Mouse (Mus musculus) forebrain, embryonic 10.5 days (tissue): ENCODE results near the gene Cpa2. TPM values are rescaled to one million over a fixed set of nuclear protein-coding genes. Genes with fewer than 3 reads are reported as not detected.

ENCODE experiments used
- DNase-seq: peaks from one replicate; pipeline ENCODE4 v3.0.0-alpha.2; 2017; ENCODE audit warnings: low spot score; ENCODE audit errors: extremely low spot score
- H3K27ac ChIP-seq: fragments of 300-500 bp; sonication (generic); 2 replicates; pipeline ENCODE4 v1.5.1; 2016; ENCODE audit warnings: mild to moderate bottlenecking
- H3K27me3 ChIP-seq: fragments of 300-500 bp; sonication (generic); 2 replicates; pipeline ENCODE4 v1.6.1; 2016; ENCODE audit warnings: mild to moderate bottlenecking; ENCODE audit not compliant: poor library complexity, severe bottlenecking
- H3K36me3 ChIP-seq: fragments of 300-500 bp; sonication (generic); replicated peaks from 2 replicates; pipeline ENCODE4 v1.6.1; 2016; ENCODE audit warnings: mild to moderate bottlenecking, moderate library complexity
- H3K4me1 ChIP-seq: fragments of 300-500 bp; sonication (generic); 2 replicates; pipeline ENCODE4 v1.6.1; 2016
- H3K4me3 ChIP-seq: fragments of 300-500 bp; sonication (generic); 2 replicates; pipeline ENCODE4 v1.5.1; 2016; ENCODE audit warnings: mild to moderate bottlenecking, moderate library complexity
- H3K9me3 ChIP-seq: fragments of 300-500 bp; sonication (generic); 2 replicates; pipeline ENCODE4 v1.6.1; 2016; ENCODE audit warnings: mild to moderate bottlenecking, moderate library complexity
- WGBS: fragments of 180-500 bp; shearing (Covaris S2); methylation state at CpG from one replicate; pipeline ENCODE4 v1.1.7; 2016; 5-methylcytosine and 5-hydroxymethylcytosine counted together
- polyA plus RNA-seq: library from polyadenylated mRNA; unstranded; fragments of >200 nt; fragmentation: Nextera tagmentation; extraction: Ambion mirVana; gene quantifications from 2 replicates; pipeline ENCODE4 v1.2.1, GENCODE M21; 2016

The Cpa2 gene
- polyA plus RNA-seq, result 11.9 and 15.6 TPM in 2 replicates

- Histone ChIP-seq H3K36me3 (no peaks in the 10 kb centered on the region), H3K27ac (peak within 1 kb of the TSS; percentile 92), H3K27me3 (no peaks in the 10 kb centered on the region), H3K4me3 (no peak within 1 kb of the TSS), H3K4me1 (peaks cover 66% of the 10 kb centered on the region), H3K9me3 (no peaks in the 10 kb centered on the region; the same call in 1 of the 2 replicates)
- no peak for DNase-seq
- WGBS, result 83% methylated on average over 11 of the region's 11 CpGs
Observed at GRCm38 (mm10) chr6:30541009-30541799, at the start of gene Cpa2. Gene Cpa2, plus strand, starts transcription at chr6:30541582.

- no peak for DNase-seq
- Histone ChIP-seq H3K36me3 (peaks cover 96% of the 10 kb centered on the region), H3K27ac (no peak overlapping the region), H3K4me1 (peaks cover 6% of the 10 kb centered on the region; the same call in 1 of the 2 replicates), H3K4me3 (no peak overlapping the region), H3K27me3 (no peaks in the 10 kb centered on the region), H3K9me3 (no peaks in the 10 kb centered on the region)
- 82% methylated on average over 3 of the region's 3 CpGs for WGBS
Observed at GRCm38 (mm10) chr6:30499049-30499448, 42.3 kb upstream of the Cpa2 start.

GRCm38 (mm10) chr6:30508824-30509223 lies 32.6 kb upstream of the Cpa2 start:
- H3K9me3 ChIP-seq, result peaks cover 3% of the 10 kb centered on the region
- no peak for DNase-seq

GRCm38 (mm10) chr6:30509265-30510239 lies 31.8 kb upstream of the Cpa2 start, which contains the start of the genes Tmem209 and Ssmem1:
Gene Tmem209, minus strand, starts transcription at chr6:30509783.
Gene Ssmem1, plus strand, starts transcription at chr6:30509849.
- no peaks in the 10 kb centered on the region for H3K27me3 ChIP-seq
- H3K27ac ChIP-seq, result peak within 1 kb of the TSS; percentile 98
- DNase-seq, result peak; percentile 100
- peaks cover 27% of the 10 kb centered on the region for H3K36me3 ChIP-seq
- H3K9me3 ChIP-seq, result peaks cover 3% of the 10 kb centered on the region
- H3K4me3 ChIP-seq, result peak within 1 kb of the TSS; percentile 62
- WGBS, result under 1% methylated on average over 37 of the region's 37 CpGs
- H3K4me1 ChIP-seq, result peaks cover 38% of the 10 kb centered on the region

More at GRCm38 (mm10) chr6:30508824-30509223, 32.6 kb upstream of the Cpa2 start:
- no peaks in the 10 kb centered on the region for H3K27me3 ChIP-seq
- H3K4me3 ChIP-seq, result peak overlapping the region; percentile 62
- H3K27ac ChIP-seq, result peak overlapping the region; percentile 98
- peaks cover 30% of the 10 kb centered on the region for H3K4me1 ChIP-seq
- H3K36me3 ChIP-seq, result peaks cover 34% of the 10 kb centered on the region
- 9% methylated on average over 2 of the region's 2 CpGs for WGBS

GRCm38 (mm10) chr6:30510291-30510690 lies 31.1 kb upstream of the Cpa2 start:
- WGBS, result 58% methylated on average over 5 of the region's 5 CpGs
- peaks cover 3% of the 10 kb centered on the region for H3K9me3 ChIP-seq
- H3K4me1 ChIP-seq, result peaks cover 42% of the 10 kb centered on the region
- peak overlapping the region; percentile 98 for H3K27ac ChIP-seq
- H3K36me3 ChIP-seq, result peaks cover 21% of the 10 kb centered on the region
- DNase-seq, result no peak
- H3K27me3 ChIP-seq, result no peaks in the 10 kb centered on the region
- peak overlapping the region; percentile 62 for H3K4me3 ChIP-seq

GRCm38 (mm10) chr6:30514242-30514641 lies 27.1 kb upstream of the Cpa2 start:
- H3K4me3 ChIP-seq, result no peak overlapping the region
- peak overlapping the region; percentile 79 for H3K27ac ChIP-seq
- H3K4me1 ChIP-seq, result peaks cover 35% of the 10 kb centered on the region
- no peaks in the 10 kb centered on the region for H3K27me3 ChIP-seq
- 16% methylated on average over 9 of the region's 9 CpGs for WGBS
- H3K36me3 ChIP-seq, result no peaks in the 10 kb centered on the region
- no peak for DNase-seq
- H3K9me3 ChIP-seq, result peaks cover 3% of the 10 kb centered on the region

GRCm38 (mm10) chr6:30520400-30520799 lies 21.0 kb upstream of the Cpa2 start:
- peak overlapping the region; percentile 44; the same call in 1 of the 2 replicates for H3K27ac ChIP-seq
- H3K27me3 ChIP-seq, result no peaks in the 10 kb centered on the region
- H3K4me3 ChIP-seq, result no peak overlapping the region
- WGBS, result 69% methylated on average over 11 of the region's 11 CpGs
- H3K4me1 ChIP-seq, result peaks cover 27% of the 10 kb centered on the region
- no peaks in the 10 kb centered on the region for H3K36me3 ChIP-seq
- DNase-seq, result no peak
- H3K9me3 ChIP-seq, result no peaks in the 10 kb centered on the region

GRCm38 (mm10) chr6:30525456-30526332 lies 15.7 kb upstream of the Cpa2 start:
- WGBS, result 27% methylated on average over 7 of the region's 7 CpGs
- DNase-seq, result no peak
- Histone ChIP-seq H3K9me3 (no peaks in the 10 kb centered on the region), H3K27ac (peak overlapping the region; percentile 93), H3K4me1 (peaks cover 63% of the 10 kb centered on the region), H3K27me3 (no peaks in the 10 kb centered on the region), H3K4me3 (0 out of 2 replicates have a peak overlapping the region, but pooled peaks have one; percentile 32), H3K36me3 (no peaks in the 10 kb centered on the region)

- Histone ChIP-seq H3K9me3 (no peaks in the 10 kb centered on the region), H3K36me3 (no peaks in the 10 kb centered on the region), H3K27ac (peak overlapping the region; percentile 93), H3K27me3 (no peaks in the 10 kb centered on the region), H3K4me1 (peaks cover 63% of the 10 kb centered on the region), H3K4me3 (peak overlapping the region; percentile 32)
- peak; percentile 72 for DNase-seq
- 6% methylated on average over 19 of the region's 19 CpGs for WGBS
Observed at GRCm38 (mm10) chr6:30526586-30527515, 14.5 kb upstream of the Cpa2 start.

- no peak overlapping the region for H3K4me3 ChIP-seq
- peak overlapping the region; percentile 93 for H3K27ac ChIP-seq
- 70% methylated on average over 6 of the region's 6 CpGs for WGBS
- no peaks in the 10 kb centered on the region for H3K9me3 ChIP-seq
- H3K27me3 ChIP-seq, result no peaks in the 10 kb centered on the region
- H3K4me1 ChIP-seq, result peaks cover 61% of the 10 kb centered on the region
- DNase-seq, result no peak
- H3K36me3 ChIP-seq, result no peaks in the 10 kb centered on the region
Observed at GRCm38 (mm10) chr6:30528800-30529199, 12.6 kb upstream of the Cpa2 start.

GRCm38 (mm10) chr6:30535340-30535739 lies 6.0 kb upstream of the Cpa2 start:
- Histone ChIP-seq H3K9me3 (no peaks in the 10 kb centered on the region), H3K27me3 (no peaks in the 10 kb centered on the region), H3K36me3 (no peaks in the 10 kb centered on the region), H3K27ac (no peak overlapping the region), H3K4me1 (peaks cover 13% of the 10 kb centered on the region), H3K4me3 (no peak overlapping the region)
- 44% methylated on average over 3 of the region's 3 CpGs for WGBS
- no peak for DNase-seq
